Mouse (Mus musculus): ENCODE measurements at regions not wholly inside any gene's neighbourhood (a gene's known extent, or its start where the extent isn't known, plus 50 kb on each side); places are given as distances from the start of the nearest gene placed in this dataset.

GRCm38 (mm10) chr6:107717194-107717593, 187.6 kb downstream of the Lrrn1 start:
- Histone ChIP-seq H3K9me3 (no peaks in the 10 kb centered on the region), H3K27ac (no peak overlapping the region), H3K9ac (no peak overlapping the region), H3K4me2 (no peak overlapping the region), H3K36me3 (no peaks in the 10 kb centered on the region), H3K4me3 (no peak overlapping the region), H3K4me1 (no peaks in the 10 kb centered on the region), H3K27me3 (0 out of 2 replicates have a peak, but pooled peaks cover 2% of the 10 kb centered on the region)
- WGBS: 94% methylated on average over 2 of the region's 2 CpGs
- no peak for ATAC-seq (ENCODE audit: insufficient number of reproducible peaks, insufficient read depth, low FRiP score, low TSS enrichment, low read depth)

- ATAC-seq (ENCODE audit: insufficient number of reproducible peaks, insufficient read depth, low FRiP score, low TSS enrichment, low read depth): no peak
Observed at GRCm38 (mm10) chr6:107730294-107730693, 200.7 kb downstream of the Lrrn1 start.

GRCm38 (mm10) chr6:107734773-107735172, 205.2 kb downstream of the Lrrn1 start:
- no peaks in the 10 kb centered on the region for H3K27me3 ChIP-seq
- no peak for ATAC-seq (ENCODE audit: insufficient number of reproducible peaks, insufficient read depth, low FRiP score, low TSS enrichment, low read depth)
- no peak overlapping the region for H3K9ac ChIP-seq
- no peak overlapping the region for H3K27ac ChIP-seq
- H3K9me3 ChIP-seq: no peaks in the 10 kb centered on the region
- no peaks in the 10 kb centered on the region for H3K4me1 ChIP-seq
- 78% methylated on average over 1 of the region's 1 CpGs for WGBS
- H3K36me3 ChIP-seq: no peaks in the 10 kb centered on the region
- H3K4me3 ChIP-seq: no peak overlapping the region
- no peak overlapping the region for H3K4me2 ChIP-seq

More at GRCm38 (mm10) chr6:107730294-107730693, 200.7 kb downstream of the Lrrn1 start:
- Histone ChIP-seq H3K36me3 (no peaks in the 10 kb centered on the region), H3K4me3 (no peak overlapping the region), H3K27ac (no peak overlapping the region), H3K27me3 (no peaks in the 10 kb centered on the region), H3K9ac (no peak overlapping the region), H3K4me2 (no peak overlapping the region), H3K9me3 (no peaks in the 10 kb centered on the region), H3K4me1 (no peaks in the 10 kb centered on the region)
- WGBS: 76% methylated on average over 4 of the region's 4 CpGs

GRCm38 (mm10) chr6:107749111-107749736, 219.7 kb downstream of the Lrrn1 start:
- Histone ChIP-seq H3K9ac (no peak overlapping the region), H3K4me1 (no peaks in the 10 kb centered on the region), H3K27me3 (no peaks in the 10 kb centered on the region), H3K4me2 (no peak overlapping the region), H3K9me3 (no peaks in the 10 kb centered on the region), H3K4me3 (no peak overlapping the region), H3K36me3 (no peaks in the 10 kb centered on the region), H3K27ac (no peak overlapping the region)
- WGBS: 73% methylated on average over 5 of the region's 5 CpGs
- no peak for ATAC-seq (ENCODE audit: insufficient number of reproducible peaks, insufficient read depth, low FRiP score, low TSS enrichment, low read depth)

- Histone ChIP-seq H3K4me1 (no peaks in the 10 kb centered on the region), H3K27me3 (no peaks in the 10 kb centered on the region), H3K9me3 (no peaks in the 10 kb centered on the region), H3K4me2 (no peak overlapping the region), H3K27ac (no peak overlapping the region), H3K36me3 (no peaks in the 10 kb centered on the region), H3K9ac (no peak overlapping the region), H3K4me3 (no peak overlapping the region)
- ATAC-seq (ENCODE audit: insufficient number of reproducible peaks, insufficient read depth, low FRiP score, low TSS enrichment, low read depth): no peak
- WGBS: 74% methylated on average over 2 of the region's 2 CpGs
Observed at GRCm38 (mm10) chr6:107749794-107750193, 220.2 kb downstream of the Lrrn1 start.

- H3K27me3 ChIP-seq: no peaks in the 10 kb centered on the region
- H3K4me2 ChIP-seq: no peak overlapping the region
- WGBS: 35% methylated on average over 1 of the region's 1 CpGs
- ATAC-seq (ENCODE audit: insufficient number of reproducible peaks, insufficient read depth, low FRiP score, low TSS enrichment, low read depth): no peak
- no peaks in the 10 kb centered on the region for H3K9me3 ChIP-seq
- no peaks in the 10 kb centered on the region for H3K36me3 ChIP-seq
- no peak overlapping the region for H3K4me3 ChIP-seq
- no peak overlapping the region for H3K27ac ChIP-seq
- no peak overlapping the region for H3K9ac ChIP-seq
- no peaks in the 10 kb centered on the region for H3K4me1 ChIP-seq
Observed at GRCm38 (mm10) chr6:107752156-107752555, 222.6 kb downstream of the Lrrn1 start.

- WGBS: 78% methylated on average over 2 of the region's 2 CpGs
Observed at GRCm38 (mm10) chr6:107755158-107755557, 225.6 kb downstream of the Lrrn1 start.

GRCm38 (mm10) chr6:107770834-107771470, 241.4 kb downstream of the Lrrn1 start:
- no peak for ATAC-seq (ENCODE audit: insufficient number of reproducible peaks, insufficient read depth, low FRiP score, low TSS enrichment, low read depth)
- Histone ChIP-seq H3K36me3 (no peaks in the 10 kb centered on the region), H3K27ac (no peak overlapping the region), H3K9ac (no peak overlapping the region), H3K9me3 (no peaks in the 10 kb centered on the region), H3K27me3 (no peaks in the 10 kb centered on the region), H3K4me3 (no peak overlapping the region), H3K4me1 (no peaks in the 10 kb centered on the region), H3K4me2 (no peak overlapping the region)
- WGBS: 79% methylated on average over 11 of the region's 11 CpGs

More at GRCm38 (mm10) chr6:107755158-107755557, 225.6 kb downstream of the Lrrn1 start:
- Histone ChIP-seq H3K4me3 (no peak overlapping the region), H3K36me3 (no peaks in the 10 kb centered on the region), H3K9me3 (no peaks in the 10 kb centered on the region), H3K27me3 (no peaks in the 10 kb centered on the region), H3K4me1 (no peaks in the 10 kb centered on the region), H3K27ac (no peak overlapping the region), H3K9ac (no peak overlapping the region), H3K4me2 (no peak overlapping the region)
- no peak for ATAC-seq (ENCODE audit: insufficient number of reproducible peaks, insufficient read depth, low FRiP score, low TSS enrichment, low read depth)

- H3K27me3 ChIP-seq: no peaks in the 10 kb centered on the region
Observed at GRCm38 (mm10) chr6:107784998-107785397, 255.4 kb downstream of the Lrrn1 start.

GRCm38 (mm10) chr6:107788224-107788893, 258.8 kb downstream of the Lrrn1 start:
- WGBS: 82% methylated on average over 2 of the region's 2 CpGs
- no peaks in the 10 kb centered on the region for H3K36me3 ChIP-seq
- H3K9me3 ChIP-seq: no peaks in the 10 kb centered on the region
- no peak overlapping the region for H3K27ac ChIP-seq
- no peaks in the 10 kb centered on the region for H3K4me1 ChIP-seq
- no peak overlapping the region for H3K4me2 ChIP-seq
- H3K9ac ChIP-seq: no peak overlapping the region
- no peak for ATAC-seq (ENCODE audit: insufficient number of reproducible peaks, insufficient read depth, low FRiP score, low TSS enrichment, low read depth)
- H3K27me3 ChIP-seq: no peaks in the 10 kb centered on the region
- H3K4me3 ChIP-seq: no peak overlapping the region

More at GRCm38 (mm10) chr6:107784998-107785397, 255.4 kb downstream of the Lrrn1 start:
- Histone ChIP-seq H3K4me1 (no peaks in the 10 kb centered on the region), H3K4me3 (no peak overlapping the region), H3K9me3 (no peaks in the 10 kb centered on the region), H3K4me2 (no peak overlapping the region), H3K36me3 (no peaks in the 10 kb centered on the region), H3K27ac (no peak overlapping the region), H3K9ac (no peak overlapping the region)
- WGBS: 86% methylated on average over 2 of the region's 2 CpGs
- ATAC-seq (ENCODE audit: insufficient number of reproducible peaks, insufficient read depth, low FRiP score, low TSS enrichment, low read depth): no peak

- Histone ChIP-seq H3K4me1 (no peaks in the 10 kb centered on the region), H3K9ac (no peak overlapping the region), H3K27ac (no peak overlapping the region), H3K4me2 (no peak overlapping the region), H3K9me3 (no peaks in the 10 kb centered on the region), H3K27me3 (no peaks in the 10 kb centered on the region), H3K36me3 (no peaks in the 10 kb centered on the region), H3K4me3 (no peak overlapping the region)
- no peak for ATAC-seq (ENCODE audit: insufficient number of reproducible peaks, insufficient read depth, low FRiP score, low TSS enrichment, low read depth)
- WGBS: 71% methylated on average over 2 of the region's 2 CpGs
Observed at GRCm38 (mm10) chr6:107797845-107798244, 267.0 kb upstream of the Setmar start.

- H3K36me3 ChIP-seq: no peaks in the 10 kb centered on the region
- no peaks in the 10 kb centered on the region for H3K27me3 ChIP-seq
- no peaks in the 10 kb centered on the region for H3K4me1 ChIP-seq
- no peaks in the 10 kb centered on the region for H3K9me3 ChIP-seq
- H3K9ac ChIP-seq: no peak overlapping the region
- no peak for ATAC-seq (ENCODE audit: insufficient number of reproducible peaks, insufficient read depth, low FRiP score, low TSS enrichment, low read depth)
- H3K4me2 ChIP-seq: no peak overlapping the region
- no peak overlapping the region for H3K27ac ChIP-seq
- no peak overlapping the region for H3K4me3 ChIP-seq
Observed at GRCm38 (mm10) chr6:107803056-107803455, 261.8 kb upstream of the Setmar start.
